Mouse (Mus musculus) left cerebral cortex, adult 6 months (tissue): Measurements from ENCODE around the gene Chrna7. TPM values are rescaled to one million over a fixed set of nuclear protein-coding genes. Genes with fewer than 3 reads are reported as not detected.

Experiments used
- long read RNA-seq, 2 experiments: library from polyadenylated mRNA; unstranded; transcript quantifications; one replicate each; pipeline ENCODE4 v2.0.0; 2019 to 2020
- polyA plus RNA-seq: library from polyadenylated mRNA; unstranded; fragments of <200 nt; fragmentation: Nextera tagmentation; gene quantifications from 2 replicates; pipeline ENCODE4 v1.2.3, GENCODE M21; 2021

Chrna7 gene
- polyA plus RNA-seq, result 3.8 and 4.9 TPM in 2 replicates
- long read RNA-seq, experiment 1, transcript Chrna7-201 (10 exons, 2,078 nt), result major isoform, 19 of 26 reads
- long read RNA-seq, experiment 1, partial matches to known transcripts, result 2 of 26 reads
- long read RNA-seq, experiment 1, other reads (novel, unspliced or antisense), result 5 of 26 reads
- long read RNA-seq, experiment 2, partial matches to known transcripts, result 0 of 3 reads
- long read RNA-seq, experiment 2, other reads (novel, unspliced or antisense), result 0 of 3 reads

DNA sequence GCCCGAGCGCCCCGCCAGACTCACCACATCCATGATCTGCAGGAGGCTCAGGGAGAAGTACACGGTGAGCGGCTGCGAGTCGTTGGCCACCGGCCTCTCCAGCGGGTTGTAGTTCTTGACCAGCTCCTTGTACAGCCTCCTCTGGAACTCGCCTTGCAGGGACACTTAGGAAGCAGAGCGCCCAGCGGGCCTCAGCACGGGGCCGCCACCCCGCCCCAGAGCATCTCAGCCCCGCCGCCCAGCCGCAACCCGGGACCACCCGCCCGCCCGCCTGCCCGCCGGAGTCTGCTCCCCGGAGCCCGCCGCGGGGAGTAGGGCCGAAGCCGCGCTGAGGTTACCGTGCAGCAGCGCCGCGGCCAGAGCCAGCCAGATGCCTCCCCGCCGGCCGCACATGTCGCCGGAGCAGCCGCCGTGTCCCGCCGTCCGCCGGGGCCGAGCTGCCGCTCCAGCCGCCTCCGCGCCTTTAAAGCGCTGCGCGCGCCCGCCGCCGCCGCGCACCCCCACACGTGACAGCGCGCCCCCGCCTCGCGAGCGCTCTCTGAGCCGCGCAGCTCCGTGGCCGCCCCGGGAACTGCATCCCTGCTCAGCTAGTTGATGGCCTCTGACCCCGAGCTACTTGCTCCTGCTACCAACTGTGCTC is at the start of gene Chrna7:
Gene Chrna7 (minus strand): TSS at position 486 of the 640 bp plus-strand sequence.

Other genes starting within 250 kb of the Chrna7 start
- gene Otud7a, start 232.2 kb upstream of the Chrna7 start, polyA plus RNA-seq, result 6.0 and 7.8 TPM in 2 replicates